Mouse (Mus musculus) ES-E14 (cell line): ENCODE results near the gene Plekhg1.

Experiments used
- CHD2 ChIP-seq: IDR thresholded peaks from 2 replicates; pipeline ENCODE4 v1.6.1; 2014; ENCODE audit warnings: mild to moderate bottlenecking, low read depth, low read length, inconsistent platforms
- ZNF384 ChIP-seq: IDR thresholded peaks from 2 replicates; pipeline ENCODE4 v1.6.1; 2012; ENCODE audit warnings: low read depth, low read length, inconsistent platforms

- TF ChIP-seq ZNF384 = no peak
- no peak for TF ChIP-seq CHD2
These were observed 238.8 kb downstream of the Plekhg1 start for GRCm38 (mm10) chr10:3978792-3979488.
